Mouse (Mus musculus) stomach, postnatal 0 days (tissue): ENCODE results near the gene Dagla. TPM values are rescaled to one million over a fixed set of nuclear protein-coding genes. Genes with fewer than 3 reads are reported as not detected.

Experiments
- ATAC-seq: fragments of 200-750 bp; cut with Nextera tagmentation; 2 replicates; pipeline ENCODE4 v1.8.0; 2017; ENCODE audit not compliant: low FRiP score, low TSS enrichment
- DNase-seq: peaks from one replicate; pipeline ENCODE4 v3.0.0-alpha.2; 2016; ENCODE audit warnings: low spot score
- H3K27ac ChIP-seq: fragments of 300-500 bp; sonication (generic); replicated peaks from 2 replicates; pipeline ENCODE4 v1.5.1; 2014; ENCODE audit warnings: mild to moderate bottlenecking, control low read depth
- H3K27me3 ChIP-seq: fragments of 300-500 bp; sonication (generic); 2 replicates; pipeline ENCODE4 v1.6.1; 2014; ENCODE audit warnings: low read length; ENCODE audit not compliant: control insufficient read depth, insufficient read depth
- H3K36me3 ChIP-seq: fragments of 300-500 bp; sonication (generic); 2 replicates; pipeline ENCODE4 v1.6.1; 2014; ENCODE audit warnings: low read length, mixed read lengths; ENCODE audit not compliant: control insufficient read depth, insufficient read depth
- H3K4me1 ChIP-seq: fragments of 300-500 bp; sonication (generic); replicated peaks from 2 replicates; pipeline ENCODE4 v1.6.1; 2014; ENCODE audit warnings: antibody characterized with exemption; ENCODE audit not compliant: control insufficient read depth, insufficient read depth
- H3K4me2 ChIP-seq: fragments of 300-500 bp; sonication (generic); replicated peaks from 2 replicates; pipeline ENCODE4 v1.6.1; 2014; ENCODE audit warnings: low read depth, mild to moderate bottlenecking, control low read depth, moderate library complexity
- H3K4me3 ChIP-seq: fragments of 300-500 bp; sonication (generic); 2 replicates; pipeline ENCODE4 v1.5.1; 2014; ENCODE audit warnings: low read depth, low read length, control low read depth
- H3K9ac ChIP-seq: fragments of 300-500 bp; sonication (generic); 2 replicates; pipeline ENCODE4 v1.6.1; 2014; ENCODE audit warnings: mild to moderate bottlenecking, low read length, control low read depth, mixed read lengths
- H3K9me3 ChIP-seq: fragments of 300-500 bp; sonication (generic); 2 replicates; pipeline ENCODE4 v1.6.1; 2016; ENCODE audit warnings: low read length; ENCODE audit not compliant: control insufficient read depth
- CTCF ChIP-seq: IDR thresholded peaks from 2 replicates; pipeline ENCODE4 v1.5.1; 2016; ENCODE audit warnings: antibody characterized with exemption, low read depth, mild to moderate bottlenecking, moderate library complexity
- EP300 ChIP-seq: optimal IDR thresholded peaks from 2 replicates; pipeline ENCODE3; 2016; ENCODE audit warnings: antibody characterized with exemption
- WGBS: fragments of 180-500 bp; shearing (Covaris S2); extraction: QIAGEN DNeasy Blood & Tissue Kit; methylation state at CpG from one replicate; pipeline ENCODE4 v1.1.7; 2014; 5-methylcytosine and 5-hydroxymethylcytosine counted together
- polyA plus RNA-seq: library from polyadenylated mRNA; unstranded; fragments of >200 nt; fragmentation: Nextera tagmentation; extraction: Ambion mirVana; gene quantifications from 2 replicates; pipeline ENCODE4 v1.2.1, GENCODE M21; 2015

Gene Dagla
- polyA plus RNA-seq, 1 experiment from 2014 or later: 1.3 TPM

- Histone ChIP-seq H3K36me3 (no peaks in the 10 kb centered on the region), H3K4me3 (no peak overlapping the region), H3K4me2 (no peak overlapping the region), H3K4me1 (peaks cover 34% of the 10 kb centered on the region), H3K27me3 (no peaks in the 10 kb centered on the region), H3K9ac (no peak overlapping the region), H3K9me3 (no peaks in the 10 kb centered on the region), H3K27ac (peak overlapping the region; percentile 95)
- TF ChIP-seq EP300 (no peak), CTCF (no peak)
- DNase-seq (no peak), ATAC-seq (no peak)
- WGBS: 92% methylated on average over 5 of the region's 5 CpGs
These were observed 10.7 kb downstream of the Dagla start for GRCm38 (mm10) chr19:10293987-10294386.

- Histone ChIP-seq H3K4me1 (peaks cover 31% of the 10 kb centered on the region), H3K27me3 (no peaks in the 10 kb centered on the region), H3K9me3 (no peaks in the 10 kb centered on the region), H3K36me3 (no peaks in the 10 kb centered on the region), H3K4me2 (no peak overlapping the region), H3K27ac (0 out of 2 replicates have a peak overlapping the region, but pooled peaks have one; percentile 18), H3K4me3 (no peak overlapping the region), H3K9ac (0 out of 2 replicates have a peak overlapping the region, but pooled peaks have one; percentile 23)
- 40% methylated on average over 9 of the region's 9 CpGs for WGBS
- TF ChIP-seq CTCF (no peak), EP300 (no peak)
- ATAC-seq: no peak
- DNase-seq: no peak
These were observed 12.7 kb downstream of the Dagla start for GRCm38 (mm10) chr19:10291896-10292490.

- WGBS: 57% methylated on average over 16 of the region's 16 CpGs
- peak; percentile 65 for DNase-seq
These were observed 14.3 kb downstream of the Dagla start for GRCm38 (mm10) chr19:10290153-10290945.

DNA sequence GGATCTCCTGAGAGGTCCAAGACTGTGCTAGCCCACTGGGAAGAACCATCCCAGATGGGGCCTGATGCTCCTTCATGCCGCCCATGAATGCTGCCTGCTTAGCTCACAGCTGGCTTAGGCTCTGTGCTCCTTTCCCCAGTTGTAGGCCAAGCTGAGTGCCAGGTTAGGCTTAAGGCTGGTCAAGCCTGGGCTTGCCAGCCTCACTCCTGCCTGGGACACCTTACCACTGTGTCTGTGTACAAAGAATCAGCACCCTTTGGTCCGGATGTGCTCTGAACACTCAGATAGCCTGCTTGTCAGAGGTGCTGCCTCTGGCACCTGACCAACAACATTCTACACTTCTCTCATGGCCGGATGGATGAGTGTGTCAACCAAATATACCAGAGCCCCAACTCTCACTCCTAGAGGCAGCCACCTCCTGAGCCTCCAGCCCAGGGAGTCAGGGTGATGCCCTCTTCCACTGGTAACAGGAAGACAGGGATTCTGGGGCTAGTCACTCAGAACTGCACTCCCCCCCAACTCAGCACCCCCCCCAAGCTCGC is 15.0 kb downstream of the Dagla start:
- ATAC-seq (no peak), DNase-seq (no peak)
- no peaks in the 10 kb centered on the region for H3K36me3 ChIP-seq
- peaks cover 22% of the 10 kb centered on the region for H3K4me1 ChIP-seq
- H3K9ac ChIP-seq: no peak overlapping the region
- H3K27ac ChIP-seq: peak overlapping the region; percentile 53
- no peaks in the 10 kb centered on the region for H3K9me3 ChIP-seq
- no peak overlapping the region for H3K4me3 ChIP-seq
- WGBS: 65% methylated on average over 4 of the region's 4 CpGs
- TF ChIP-seq EP300 (no peak), CTCF (no peak)
- H3K27me3 ChIP-seq: no peaks in the 10 kb centered on the region
- no peak overlapping the region for H3K4me2 ChIP-seq

More at GRCm38 (mm10) chr19:10290153-10290945, 14.3 kb downstream of the Dagla start:
- Histone ChIP-seq H3K36me3 (no peaks in the 10 kb centered on the region), H3K27ac (peak overlapping the region; percentile 53), H3K4me3 (no peak overlapping the region), H3K4me1 (peaks cover 28% of the 10 kb centered on the region), H3K9ac (0 out of 2 replicates have a peak overlapping the region, but pooled peaks have one; percentile 9), H3K9me3 (no peaks in the 10 kb centered on the region), H3K4me2 (no peak overlapping the region), H3K27me3 (no peaks in the 10 kb centered on the region)
- TF ChIP-seq CTCF (no peak), EP300 (no peak)
- no peak; the same call in 1 of the 2 replicates for ATAC-seq

GRCm38 (mm10) chr19:10288125-10289040 is 16.3 kb downstream of the Dagla start:
- no peak for ATAC-seq
- no peaks in the 10 kb centered on the region for H3K36me3 ChIP-seq
- H3K27me3 ChIP-seq: no peaks in the 10 kb centered on the region
- H3K4me2 ChIP-seq: no peak overlapping the region
- H3K4me3 ChIP-seq: no peak overlapping the region
- peaks cover 19% of the 10 kb centered on the region for H3K4me1 ChIP-seq
- no peak overlapping the region for H3K9ac ChIP-seq
- 76% methylated on average over 8 of the region's 8 CpGs for WGBS
- H3K27ac ChIP-seq: no peak overlapping the region
- no peak for DNase-seq
- no peak for TF ChIP-seq EP300
- no peak for TF ChIP-seq CTCF
- no peaks in the 10 kb centered on the region for H3K9me3 ChIP-seq
